Mouse (Mus musculus) central nervous system, embryonic 11.5 days (tissue): Measurements from ENCODE around the gene Nup62. TPM values are rescaled to one million over a fixed set of nuclear protein-coding genes. Genes with fewer than 3 reads are reported as not detected.

ENCODE experiments used
- polyA plus RNA-seq: library from polyadenylated mRNA; depleted of rRNA; stranded (reverse); fragments of >200 nt; gene quantifications from 2 replicates; pipeline ENCODE4 v1.2.3, GENCODE M21; 2012; rRNA removed

The Nup62 gene
- polyA plus RNA-seq, result 72.9 and 96.2 TPM in 2 replicates

GRCm38 (mm10) chr7:44815721-44816469 is at the start of gene Nup62, which contains the start of gene Il4i1:
Gene Nup62 (plus strand): TSS chr7:44816088.
Gene Il4i1 (plus strand): TSS chr7:44816387.

GRCm38 (mm10) chr7:44816470-44817021 is 658 bp downstream of the Nup62 start, which contains the start of gene Atf5:
Gene Atf5 (minus strand): TSS chr7:44816658.

GRCm38 (mm10) chr7:44848561-44849415 is 32.9 kb downstream of the Nup62 start, which contains the start of the genes Akt1s1 and Tbc1d17:
Gene Akt1s1 (plus strand): TSS chr7:44848991.
Gene Tbc1d17 (minus strand): TSS chr7:44849079.

DNA sequence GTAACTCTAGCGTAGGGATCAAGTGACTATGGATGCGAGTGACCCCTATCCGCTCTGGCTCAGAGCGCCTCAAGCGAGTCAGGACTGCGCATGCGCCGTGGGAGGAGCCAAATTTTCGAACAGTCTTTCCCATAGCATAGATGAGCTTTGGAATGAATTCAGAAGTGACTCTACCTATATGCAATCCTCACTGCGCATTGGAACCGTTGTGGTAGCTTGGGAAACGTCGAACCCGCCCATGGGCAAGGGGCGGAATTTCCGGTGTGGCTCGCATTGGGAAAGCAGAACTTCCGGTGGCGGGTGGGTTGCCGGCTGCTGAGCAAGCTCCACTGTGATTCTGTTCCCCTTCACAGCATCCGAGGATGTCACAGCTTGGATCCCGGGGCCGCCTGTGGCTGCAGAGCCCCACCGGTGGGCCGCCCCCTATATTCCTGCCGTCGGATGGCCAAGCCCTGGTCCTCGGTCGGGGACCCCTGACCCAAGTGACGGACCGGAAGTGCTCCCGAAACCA is 41.2 kb downstream of the Nup62 start, which contains the start of gene Pnkp:
Gene Pnkp (plus strand): TSS at position 98 of the 511 bp plus-strand sequence.

GRCm38 (mm10) chr7:44869697-44870528 is 54.0 kb downstream of the Nup62 start, which contains the start of gene Ptov1:
Gene Ptov1 (minus strand): TSS chr7:44869788.

Other genes with a start within 250 kb of the Nup62 start
- gene Napsa, start 243.7 kb upstream of the Nup62 start, polyA plus RNA-seq, result 0.13 and 0.20 TPM in 2 replicates
- 8.0 and 8.3 TPM in 2 replicates for gene Kcnc3, start 225.4 kb upstream of the Nup62 start, polyA plus RNA-seq
- 1.2 TPM in 2 replicates for gene Myh14, start 145.2 kb upstream of the Nup62 start, polyA plus RNA-seq
- gene Izumo2, start 107.3 kb upstream of the Nup62 start, polyA plus RNA-seq, result not detected in 2 replicates
- 29.7 and 35.3 TPM in 2 replicates for gene Vrk3, start 67.7 kb upstream of the Nup62 start, polyA plus RNA-seq
- gene Zfp473, start 65.0 kb upstream of the Nup62 start, polyA plus RNA-seq, result 2.1 and 2.2 TPM in 2 replicates
- gene Il4i1, start 299 bp downstream of the Nup62 start, polyA plus RNA-seq, result 0.37 and 0.54 TPM in 2 replicates
- gene Atf5, start 570 bp downstream of the Nup62 start, polyA plus RNA-seq, result 26.1 and 29.3 TPM in 2 replicates
- gene Akt1s1, start 32.9 kb downstream of the Nup62 start, polyA plus RNA-seq, result 101 and 104 TPM in 2 replicates
- gene Tbc1d17, start 33.0 kb downstream of the Nup62 start, polyA plus RNA-seq, result 57.2 and 66.8 TPM in 2 replicates
- gene Pnkp, start 41.1 kb downstream of the Nup62 start, polyA plus RNA-seq, result 29.5 and 32.5 TPM in 2 replicates
- 453 and 647 TPM in 2 replicates for gene Ptov1, start 53.7 kb downstream of the Nup62 start, polyA plus RNA-seq
- 151 and 183 TPM in 2 replicates for gene Med25, start 76.6 kb downstream of the Nup62 start, polyA plus RNA-seq
- gene Fuz, start 80.0 kb downstream of the Nup62 start, polyA plus RNA-seq, result 23.0 and 29.3 TPM in 2 replicates
- gene Ap2a1, start 113.4 kb downstream of the Nup62 start, polyA plus RNA-seq, result 70.2 and 102 TPM in 2 replicates
- gene Tsks, start 127.1 kb downstream of the Nup62 start, polyA plus RNA-seq, result 0.07 and 0.08 TPM in 2 replicates
- gene Cpt1c, start 158.8 kb downstream of the Nup62 start, polyA plus RNA-seq, result 36.4 and 49.2 TPM in 2 replicates
- gene Prmt1, start 170.5 kb downstream of the Nup62 start, polyA plus RNA-seq, result 510 and 945 TPM in 2 replicates
- 113 and 137 TPM in 2 replicates for gene Irf3, start 181.6 kb downstream of the Nup62 start, polyA plus RNA-seq
- gene Bcl2l12, start 182.6 kb downstream of the Nup62 start, polyA plus RNA-seq, result 70.1 and 80.1 TPM in 2 replicates
- gene Scaf1, start 200.3 kb downstream of the Nup62 start, polyA plus RNA-seq, result 105 and 108 TPM in 2 replicates
- gene Rras, start 201.9 kb downstream of the Nup62 start, polyA plus RNA-seq, result 17.2 and 25.6 TPM in 2 replicates
- gene Prr12, start 236.8 kb downstream of the Nup62 start, polyA plus RNA-seq, result 27.7 and 54.2 TPM in 2 replicates
- 75.0 and 79.0 TPM in 2 replicates for gene Nosip, start 246.3 kb downstream of the Nup62 start, polyA plus RNA-seq
- 18.9 and 28.4 TPM in 2 replicates for gene Prrg2, start 246.6 kb downstream of the Nup62 start, polyA plus RNA-seq